Mouse (Mus musculus) stomach, embryonic 16.5 days (tissue): ENCODE results near the gene Pdia6. TPM values are rescaled to one million over a fixed set of nuclear protein-coding genes. Genes with fewer than 3 reads are reported as not detected.

Experiments
- ATAC-seq: fragments of 200-750 bp; cut with Nextera tagmentation; 2 replicates; pipeline ENCODE4 v1.8.0; 2017; ENCODE audit warnings: moderate number of reproducible peaks, moderate TSS enrichment; ENCODE audit not compliant: insufficient read depth, low FRiP score
- H3K27ac ChIP-seq: fragments of 300-500 bp; sonication (generic); 2 replicates; pipeline ENCODE4 v1.5.1; 2014; ENCODE audit warnings: low read length
- H3K27me3 ChIP-seq: fragments of 300-500 bp; sonication (generic); 2 replicates; pipeline ENCODE4 v1.6.1; 2014; ENCODE audit warnings: low read length, control low read depth, mixed read lengths; ENCODE audit not compliant: control insufficient read depth, insufficient read depth
- H3K36me3 ChIP-seq: fragments of 300-500 bp; sonication (generic); 2 replicates; pipeline ENCODE4 v1.6.1; 2014; ENCODE audit warnings: low read length; ENCODE audit not compliant: control insufficient read depth, insufficient read depth
- H3K4me1 ChIP-seq: fragments of 300-500 bp; sonication (generic); 2 replicates; pipeline ENCODE4 v1.6.1; 2014; ENCODE audit warnings: low read length, control low read depth, mixed read lengths; ENCODE audit not compliant: control insufficient read depth, insufficient read depth
- H3K4me2 ChIP-seq: fragments of 300-500 bp; sonication (generic); 2 replicates; pipeline ENCODE4 v1.6.1; 2014; ENCODE audit warnings: low read depth, low read length, mixed read lengths
- H3K4me3 ChIP-seq: fragments of 300-500 bp; sonication (generic); replicated peaks from 2 replicates; pipeline ENCODE4 v1.5.1; 2014; ENCODE audit warnings: mild to moderate bottlenecking, low read length
- H3K9ac ChIP-seq: fragments of 300-500 bp; sonication (generic); 2 replicates; pipeline ENCODE4 v1.6.1; 2014; ENCODE audit warnings: low read length
- H3K9me3 ChIP-seq: fragments of 300-500 bp; sonication (generic); replicated peaks from 2 replicates; pipeline ENCODE4 v1.6.1; 2016; ENCODE audit warnings: low read length, control low read depth; ENCODE audit not compliant: control insufficient read depth
- WGBS: fragments of 180-500 bp; shearing (Covaris S2); extraction: QIAGEN DNeasy Blood & Tissue Kit; methylation state at CpG from one replicate; pipeline ENCODE4 v1.1.7; 2014; 5-methylcytosine and 5-hydroxymethylcytosine counted together
- polyA plus RNA-seq: library from polyadenylated mRNA; unstranded; fragments of >200 nt; fragmentation: Nextera tagmentation; extraction: Ambion mirVana; gene quantifications from 2 replicates; pipeline ENCODE4 v1.2.1, GENCODE M21; 2015

Gene Pdia6
- polyA plus RNA-seq, 1 experiment from 2014 or later, result 661 TPM

DNA sequence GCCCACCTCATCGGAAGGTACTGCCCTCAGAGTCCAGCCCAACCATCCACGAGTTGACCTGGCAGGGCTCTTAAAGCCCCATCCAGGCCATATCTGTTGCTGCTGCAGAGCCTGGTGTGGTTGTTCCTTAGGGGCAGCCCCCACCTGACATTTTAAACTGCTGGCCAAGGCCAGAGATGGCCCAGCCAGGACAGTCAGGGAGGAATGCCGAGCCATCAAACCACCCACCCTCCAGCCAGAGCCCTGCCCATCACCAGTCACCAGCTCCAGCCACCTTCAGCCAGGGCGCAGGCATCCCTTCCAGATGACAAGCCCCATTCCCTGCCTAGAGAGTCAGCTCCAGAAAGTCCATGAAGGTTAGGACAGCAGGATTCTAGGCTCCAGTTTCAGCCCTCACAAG is 22.2 kb downstream of the Pdia6 start:
- no peak for ATAC-seq
- peaks cover 6% of the 10 kb centered on the region; the same call in 1 of the 2 replicates for H3K4me1 ChIP-seq
- no peak overlapping the region for H3K4me3 ChIP-seq
- H3K9me3 ChIP-seq, result no peaks in the 10 kb centered on the region
- H3K4me2 ChIP-seq, result no peak overlapping the region
- no peak overlapping the region for H3K9ac ChIP-seq
- WGBS, result 55% methylated on average over 4 of the region's 4 CpGs
- no peaks in the 10 kb centered on the region for H3K27me3 ChIP-seq
- H3K36me3 ChIP-seq, result peaks cover 17% of the 10 kb centered on the region
- no peak overlapping the region for H3K27ac ChIP-seq

DNA sequence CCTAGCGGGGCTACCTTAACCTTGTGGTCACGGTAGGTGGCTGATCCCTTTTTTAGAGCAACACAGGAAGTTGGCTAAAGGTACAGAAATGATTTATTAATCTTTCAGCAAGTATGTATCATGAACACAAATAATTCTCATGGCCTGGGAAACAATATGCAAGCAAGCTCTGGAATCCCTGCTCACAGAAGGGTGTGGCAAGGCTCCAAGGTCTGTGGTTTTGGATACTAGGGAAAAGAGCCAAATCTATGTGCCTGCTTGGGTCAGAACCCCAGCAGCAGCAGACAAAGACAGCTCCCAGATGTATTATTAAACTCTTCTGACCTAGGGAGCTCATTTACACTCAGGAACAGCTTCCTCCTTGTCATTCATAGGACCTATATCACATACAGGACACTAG is 22.7 kb downstream of the Pdia6 start:
- Histone ChIP-seq H3K4me3 (no peak overlapping the region), H3K27me3 (no peaks in the 10 kb centered on the region), H3K36me3 (peaks cover 11% of the 10 kb centered on the region), H3K9ac (no peak overlapping the region), H3K9me3 (no peaks in the 10 kb centered on the region), H3K4me2 (no peak overlapping the region), H3K4me1 (peaks cover 6% of the 10 kb centered on the region; the same call in 1 of the 2 replicates), H3K27ac (no peak overlapping the region)
- 63% methylated on average over 2 of the region's 2 CpGs for WGBS
- ATAC-seq, result no peak

DNA sequence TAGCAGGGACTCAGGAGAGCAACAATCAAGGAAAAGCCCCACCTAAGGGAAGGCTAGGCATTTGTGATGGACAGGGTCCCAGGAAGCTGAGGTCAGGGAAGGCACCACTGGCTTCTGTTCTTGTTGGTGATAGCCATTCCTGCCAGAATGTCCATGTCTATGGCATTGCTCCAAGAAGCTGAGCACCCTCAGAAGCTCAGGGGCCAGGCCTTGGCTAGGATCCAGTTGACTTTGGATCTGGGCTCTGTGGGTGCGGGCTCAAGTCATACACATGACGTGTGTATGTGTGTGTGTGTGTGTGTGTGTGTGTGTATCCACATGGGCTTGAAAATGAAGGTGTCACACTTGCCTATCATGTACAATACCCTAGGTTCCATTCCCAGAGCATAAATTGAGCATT is 23.6 kb downstream of the Pdia6 start:
- Histone ChIP-seq H3K27ac (no peak overlapping the region), H3K36me3 (peaks cover 4% of the 10 kb centered on the region), H3K4me2 (no peak overlapping the region), H3K27me3 (no peaks in the 10 kb centered on the region), H3K4me1 (peaks cover 6% of the 10 kb centered on the region; the same call in 1 of the 2 replicates), H3K4me3 (no peak overlapping the region), H3K9ac (no peak overlapping the region), H3K9me3 (no peaks in the 10 kb centered on the region)
- WGBS, result 63% methylated on average over 2 of the region's 2 CpGs
- no peak for ATAC-seq

DNA sequence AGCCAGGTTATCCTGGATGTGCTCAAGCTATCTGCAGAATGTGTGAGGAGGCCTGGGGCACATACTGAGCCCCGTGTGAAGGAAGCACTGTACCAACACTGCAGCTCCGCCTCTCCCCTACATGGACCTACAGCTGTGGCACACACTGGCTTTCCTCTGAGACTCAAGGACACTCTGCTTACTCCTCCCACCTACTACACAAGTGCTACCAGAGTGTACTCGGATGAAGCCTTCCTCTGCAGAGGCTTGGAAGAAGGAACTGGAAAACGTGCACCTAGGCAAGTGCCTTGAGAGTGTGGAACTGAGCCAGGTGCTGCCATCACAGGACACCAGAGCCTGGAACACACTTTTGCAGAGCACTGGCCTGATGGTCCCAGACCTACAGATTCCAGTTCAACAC is 24.2 kb downstream of the Pdia6 start:
- Histone ChIP-seq H3K4me3 (no peak overlapping the region), H3K9me3 (no peaks in the 10 kb centered on the region), H3K27ac (no peak overlapping the region), H3K4me2 (no peak overlapping the region), H3K27me3 (no peaks in the 10 kb centered on the region), H3K4me1 (peaks cover 6% of the 10 kb centered on the region; the same call in 1 of the 2 replicates), H3K9ac (no peak overlapping the region), H3K36me3 (no peaks in the 10 kb centered on the region)
- WGBS, result 43% methylated on average over 4 of the region's 4 CpGs
- ATAC-seq, result peak; percentile 66

DNA sequence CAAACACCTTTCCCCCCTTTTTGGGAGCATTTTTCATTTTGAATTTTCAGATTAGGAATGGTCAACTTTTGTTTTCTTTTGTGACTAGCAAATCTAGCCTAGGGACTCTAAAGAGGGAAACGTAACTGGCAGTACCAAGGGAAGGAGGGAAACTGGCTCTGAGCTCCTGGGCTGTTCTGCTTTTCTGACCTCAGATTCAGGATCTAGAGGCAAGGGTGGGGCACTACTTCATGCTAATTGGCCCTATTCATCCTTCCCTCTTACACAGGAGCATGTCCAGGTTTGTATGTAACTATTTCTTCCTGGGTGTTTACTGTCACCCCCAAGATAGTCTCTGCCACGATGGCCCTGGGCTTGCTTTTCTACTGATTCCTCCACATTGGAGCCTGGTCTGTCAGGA is 30.6 kb downstream of the Pdia6 start:
- no peak overlapping the region for H3K27ac ChIP-seq
- H3K9ac ChIP-seq, result no peak overlapping the region
- no peaks in the 10 kb centered on the region for H3K27me3 ChIP-seq
- 65% methylated on average over 2 of the region's 2 CpGs for WGBS
- no peaks in the 10 kb centered on the region for H3K36me3 ChIP-seq
- H3K4me1 ChIP-seq, result no peaks in the 10 kb centered on the region
- no peaks in the 10 kb centered on the region for H3K9me3 ChIP-seq
- no peak overlapping the region for H3K4me3 ChIP-seq
- ATAC-seq, result no peak
- no peak overlapping the region for H3K4me2 ChIP-seq

DNA sequence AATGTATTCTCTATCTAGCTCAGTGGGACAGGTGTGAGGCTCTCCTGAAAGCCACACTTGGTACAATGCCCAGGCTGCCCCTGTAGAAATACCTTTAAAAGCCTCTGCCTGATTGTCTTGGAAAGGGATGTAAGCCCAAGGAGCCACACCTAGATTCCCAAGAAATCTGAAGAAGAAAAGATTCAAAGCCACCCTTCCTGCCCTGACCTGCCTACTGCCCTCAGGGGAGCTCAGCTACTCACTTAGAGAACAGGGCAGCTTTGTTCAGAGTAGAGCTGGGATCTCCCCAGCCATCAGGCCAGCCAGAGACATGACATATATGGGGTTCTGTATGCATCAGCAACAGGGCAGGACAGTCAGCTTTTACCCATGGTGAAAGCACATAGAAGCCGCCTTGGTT is 33.6 kb downstream of the Pdia6 start:
- Histone ChIP-seq H3K4me3 (no peak overlapping the region), H3K36me3 (no peaks in the 10 kb centered on the region), H3K4me2 (no peak overlapping the region), H3K9me3 (no peaks in the 10 kb centered on the region), H3K4me1 (no peaks in the 10 kb centered on the region), H3K27me3 (no peaks in the 10 kb centered on the region), H3K9ac (no peak overlapping the region), H3K27ac (peak overlapping the region; percentile 14; the same call in 1 of the 2 replicates)
- no peak for ATAC-seq
- 94% methylated on average over 1 of the region's 1 CpGs for WGBS

DNA sequence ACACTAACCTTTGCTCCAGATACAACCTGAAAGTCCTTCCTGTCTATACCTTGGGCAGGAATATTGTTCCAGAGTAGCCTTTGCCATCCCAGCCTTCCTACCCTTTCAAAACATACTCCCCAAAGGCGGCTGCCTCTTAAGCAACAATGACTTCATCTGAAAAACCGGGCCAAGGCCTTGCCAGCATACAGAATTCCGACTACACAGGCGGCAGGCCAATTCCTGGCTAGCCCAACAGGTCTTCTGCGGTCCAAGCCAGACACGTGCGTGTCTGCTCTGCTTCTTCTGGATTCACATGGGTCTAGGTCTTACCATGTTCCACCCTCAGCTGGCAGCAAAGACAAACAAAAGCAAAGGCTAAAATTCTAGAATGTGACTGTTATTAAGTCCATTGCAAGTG is 39.1 kb downstream of the Pdia6 start:
- H3K9ac ChIP-seq, result no peak overlapping the region
- no peaks in the 10 kb centered on the region for H3K4me1 ChIP-seq
- H3K27me3 ChIP-seq, result no peaks in the 10 kb centered on the region
- WGBS, result 86% methylated on average over 7 of the region's 7 CpGs
- no peak overlapping the region for H3K27ac ChIP-seq
- H3K36me3 ChIP-seq, result no peaks in the 10 kb centered on the region
- H3K9me3 ChIP-seq, result no peaks in the 10 kb centered on the region
- H3K4me2 ChIP-seq, result no peak overlapping the region
- H3K4me3 ChIP-seq, result no peak overlapping the region
- no peak for ATAC-seq

DNA sequence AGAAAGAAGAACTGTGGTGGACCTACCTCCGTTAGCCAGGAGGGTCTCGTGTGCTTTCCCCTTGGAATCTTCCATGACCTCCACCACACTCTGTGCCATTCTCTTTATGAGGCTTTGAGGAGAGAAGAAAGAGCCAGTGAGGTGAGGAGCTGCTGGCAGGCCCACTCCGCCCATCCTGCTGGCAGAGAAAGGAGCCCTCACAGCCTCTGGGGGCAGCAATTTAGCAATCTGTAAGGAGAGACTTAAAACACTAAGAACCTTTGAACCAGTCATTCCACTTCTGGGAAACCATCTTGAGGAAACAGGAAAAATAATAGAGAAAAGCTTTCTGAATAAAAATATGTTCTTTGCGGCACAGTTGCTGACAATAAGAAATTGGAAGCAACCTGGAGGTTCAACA is 41.9 kb downstream of the Pdia6 start:
- Histone ChIP-seq H3K4me3 (no peak overlapping the region), H3K4me1 (no peaks in the 10 kb centered on the region), H3K9ac (no peak overlapping the region), H3K9me3 (no peaks in the 10 kb centered on the region), H3K4me2 (no peak overlapping the region), H3K36me3 (no peaks in the 10 kb centered on the region), H3K27ac (no peak overlapping the region), H3K27me3 (no peaks in the 10 kb centered on the region)
- WGBS, result 43% methylated on average over 4 of the region's 4 CpGs
- ATAC-seq, result no peak

DNA sequence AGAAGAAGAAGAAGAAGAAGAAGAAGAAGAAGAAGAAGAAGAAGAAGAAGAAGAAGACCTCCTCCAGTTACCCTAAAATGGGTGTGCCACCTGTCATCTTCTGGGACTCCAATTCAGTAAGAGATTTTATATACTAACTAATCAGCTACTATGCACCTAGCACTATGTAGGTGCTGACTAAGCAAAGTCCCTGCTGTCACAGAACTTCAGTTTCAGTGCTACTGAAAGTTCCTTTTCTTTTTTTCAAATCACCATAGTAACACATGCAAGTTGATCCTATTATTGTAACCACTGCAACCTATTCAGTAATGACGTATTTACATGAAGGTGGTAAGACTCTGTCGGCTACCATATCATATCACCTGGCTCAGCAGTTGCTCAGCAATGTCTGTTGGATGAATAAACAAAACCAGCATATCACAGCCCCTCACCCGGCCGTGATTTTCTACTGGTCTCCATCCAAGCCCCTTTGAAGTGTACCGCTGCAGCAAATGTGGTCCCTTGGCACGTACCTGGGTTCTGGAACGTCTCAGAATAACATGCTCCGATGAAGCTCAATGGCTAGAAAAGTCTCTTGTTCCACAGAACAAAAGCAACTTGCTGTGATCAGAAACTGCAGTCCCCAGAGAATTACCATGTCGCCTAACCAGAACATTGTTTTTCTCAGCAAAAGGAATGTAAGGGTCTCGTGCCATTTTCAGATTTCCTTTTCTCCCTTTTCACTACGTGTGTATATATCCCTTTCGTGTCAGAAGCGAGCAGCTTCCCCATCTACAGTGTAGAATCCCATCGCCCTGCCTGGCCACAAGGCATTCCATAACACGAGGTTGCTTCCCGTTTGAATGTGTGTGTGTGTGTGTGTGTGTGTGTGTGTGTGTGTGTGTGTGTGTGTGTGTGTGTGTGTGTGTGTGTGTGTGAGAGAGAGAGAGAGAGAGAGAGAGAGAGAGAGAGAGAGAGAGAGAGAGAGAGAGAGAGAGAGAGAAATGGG is 44.8 kb downstream of the Pdia6 start:
- H3K4me1 ChIP-seq, result no peaks in the 10 kb centered on the region
- H3K4me3 ChIP-seq, result no peak overlapping the region
- no peak for ATAC-seq
- no peaks in the 10 kb centered on the region for H3K36me3 ChIP-seq
- H3K9me3 ChIP-seq, result no peaks in the 10 kb centered on the region
- H3K27me3 ChIP-seq, result no peaks in the 10 kb centered on the region
- WGBS, result 64% methylated on average over 16 of the region's 16 CpGs
- H3K4me2 ChIP-seq, result no peak overlapping the region
- no peak overlapping the region for H3K9ac ChIP-seq
- H3K27ac ChIP-seq, result no peak overlapping the region
